Comparison of ENCODE assay signal across 32 mouse cellular contexts in genomic region chr19:44176741-44177140, GRCm38 (mm10). TPM values are rescaled to one million over a fixed set of nuclear protein-coding genes. Genes with fewer than 3 reads are reported as not detected.
"Had no signal": no experiment of that assay in that cellular context is flagged by ENCODE, and none has a peak within 500 bp of the region (broad histone marks: within the 10 kb centered on the region; RNA-seq: fewer than 3 reads in every experiment).

No protein-coding gene starts in this region.

- DNase-seq: gastrocnemius, postnatal 14 days; gastrocnemius, postnatal 36 days; heart, adult 18-20 months; heart, postnatal 10 days; heart, postnatal 36 days; kidney, adult 11 months; kidney, adult 2 months; kidney, adult 9 months; kidney, postnatal 14 days; kidney, postnatal 36 days; left cerebral cortex, postnatal 4 days had no signal

- H3K27me3 ChIP-seq: heart, embryonic 12.5 days; hindbrain, embryonic 13.5 days; hindbrain, embryonic 15.5 days; kidney, embryonic 15.5 days; limb, embryonic 13.5 days; limb, embryonic 15.5 days had no signal

- H3K4me3 ChIP-seq: heart, embryonic 12.5 days; hindbrain, embryonic 13.5 days; hindbrain, embryonic 15.5 days; kidney, embryonic 15.5 days; left cerebral cortex, adult 2 months; limb, embryonic 13.5 days; limb, embryonic 15.5 days; liver, embryonic 12.5 days had no signal

- H3K4me1 ChIP-seq: heart, embryonic 12.5 days; hindbrain, embryonic 13.5 days; hindbrain, embryonic 15.5 days; kidney, embryonic 15.5 days; limb, embryonic 13.5 days; limb, embryonic 15.5 days; liver, embryonic 12.5 days had no signal

- H3K9me3 ChIP-seq: hindbrain, embryonic 15.5 days; kidney, embryonic 15.5 days; limb, embryonic 15.5 days; liver, embryonic 12.5 days had no signal

- H3K36me3 ChIP-seq: heart, embryonic 12.5 days; hindbrain, embryonic 13.5 days; hindbrain, embryonic 15.5 days; kidney, embryonic 15.5 days; limb, embryonic 13.5 days; limb, embryonic 15.5 days; liver, embryonic 12.5 days had no signal

- H3K27ac ChIP-seq: hindbrain, embryonic 13.5 days; hindbrain, embryonic 15.5 days; hindbrain, postnatal 0 days; kidney, embryonic 15.5 days; kidney, postnatal 0 days; left cerebral cortex, adult 2 months; limb, embryonic 13.5 days; limb, embryonic 15.5 days; liver, embryonic 12.5 days; liver, embryonic 14.5 days had no signal

- ATAC-seq: hindbrain, postnatal 0 days; intestine, embryonic 16.5 days; liver, embryonic 12.5 days had no signal

RNA-seq across cellular contexts. Expression of gene Pkd2l1, which starts 15.5 kb away (rescaled TPM):
- total RNA-seq: gastrocnemius, adult 18-20 months; gastrocnemius, adult 8-10 months; gastrocnemius, postnatal 14 days; gastrocnemius, postnatal 36 days; heart, adult 18-20 months; heart, adult 8-10 months; heart, postnatal 10 days; heart, postnatal 36 days; hematopoietic stem cell, adult 5-6 weeks; left cerebral cortex, postnatal 4 days; liver, adult 2 months had no signal
- polyA plus RNA-seq: heart, embryonic 12.5 days; heart, embryonic 14.5 days; heart, embryonic 16.5 days; intestine, embryonic 16.5 days; limb, embryonic 11.5 days; limb, embryonic 13.5 days; limb, embryonic 15.5 days; liver, adult 2 months; liver, embryonic 12.5 days; liver, embryonic 14.5 days had no signal

RNA-seq across cellular contexts. Expression of gene Scd3, which starts 26.3 kb away (rescaled TPM):
- total RNA-seq: gastrocnemius, adult 18-20 months; gastrocnemius, adult 8-10 months; gastrocnemius, postnatal 14 days; gastrocnemius, postnatal 36 days; heart, adult 18-20 months; heart, postnatal 36 days; liver, adult 2 months had no signal
- polyA plus RNA-seq: heart, embryonic 12.5 days; large intestine, adult 2 months; limb, embryonic 13.5 days; liver, embryonic 12.5 days; liver, embryonic 14.5 days had no signal
